Mouse (Mus musculus): ENCODE data around the gene Rpl37. TPM values are rescaled to one million over a fixed set of nuclear protein-coding genes. Genes with fewer than 3 reads are reported as not detected.
"Not testable (repeated sequence)": the region's sequence is repeated elsewhere in the genome, so short reads cannot be mapped to it uniquely, and the experiment has no call there.

Rpl37 gene
- polyA plus RNA-seq, 1 experiment from 2014 or later, result 833 TPM

DNA sequence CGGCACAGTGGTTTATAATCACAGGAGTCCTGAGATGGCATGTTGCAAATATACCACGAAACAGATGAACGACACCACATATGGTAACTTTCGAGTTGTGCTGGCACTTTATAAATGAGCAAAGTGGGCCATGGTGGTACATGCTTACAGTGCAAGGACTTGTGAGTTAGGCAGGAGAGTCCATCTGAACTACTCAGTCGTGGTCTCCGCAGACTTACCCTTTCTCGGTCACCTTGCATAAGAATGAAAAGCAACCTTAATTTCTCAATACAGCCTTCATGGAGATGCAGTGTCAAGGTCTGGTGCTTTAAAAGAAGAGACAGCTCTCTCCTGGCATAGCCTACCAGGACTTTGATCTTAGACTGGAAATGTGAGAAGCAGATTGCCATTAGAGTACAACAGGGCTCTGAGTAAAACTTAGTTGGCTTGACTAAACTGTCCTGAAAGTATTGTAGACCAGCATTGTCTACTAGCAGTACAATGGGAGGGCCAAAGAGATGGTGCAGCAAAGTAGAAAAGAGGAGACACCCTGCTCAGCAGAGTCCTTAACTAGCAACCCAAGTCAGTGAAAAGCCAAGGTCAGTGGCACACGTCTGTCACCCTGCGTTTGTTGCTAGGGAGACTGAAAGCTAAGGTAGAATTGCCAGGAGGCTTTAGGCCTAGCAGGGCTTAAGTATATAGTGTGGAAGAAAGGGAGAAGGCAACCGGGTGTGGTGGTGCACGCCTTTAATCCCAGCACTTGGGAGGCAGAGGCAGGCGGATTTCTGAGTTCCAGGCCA lies 5.3 kb downstream of the Rpl37 start:
- DNase-seq (ENCODE audit: low spot score), result no peak

DNA sequence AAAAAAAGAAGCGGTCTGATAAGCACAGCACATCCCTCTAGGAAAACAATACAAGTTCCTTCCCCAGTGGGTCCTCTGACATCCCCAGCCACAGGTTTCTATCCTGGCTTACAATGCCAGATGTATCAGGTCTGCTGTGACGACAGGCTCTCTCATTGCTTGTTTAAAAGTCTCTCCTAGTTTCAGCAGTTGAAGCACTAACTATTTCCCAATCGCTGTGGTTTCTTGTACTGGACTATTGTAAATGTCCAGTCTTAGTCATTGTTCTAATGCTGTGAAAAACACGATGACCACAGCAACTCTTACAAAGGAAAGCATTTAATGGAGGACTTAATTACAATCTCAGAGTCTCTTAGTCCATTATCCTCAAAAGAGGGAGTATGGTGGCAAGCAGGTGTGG lies 10.0 kb downstream of the Rpl37 start:
- no peak for DNase-seq (ENCODE audit: low spot score)

DNA sequence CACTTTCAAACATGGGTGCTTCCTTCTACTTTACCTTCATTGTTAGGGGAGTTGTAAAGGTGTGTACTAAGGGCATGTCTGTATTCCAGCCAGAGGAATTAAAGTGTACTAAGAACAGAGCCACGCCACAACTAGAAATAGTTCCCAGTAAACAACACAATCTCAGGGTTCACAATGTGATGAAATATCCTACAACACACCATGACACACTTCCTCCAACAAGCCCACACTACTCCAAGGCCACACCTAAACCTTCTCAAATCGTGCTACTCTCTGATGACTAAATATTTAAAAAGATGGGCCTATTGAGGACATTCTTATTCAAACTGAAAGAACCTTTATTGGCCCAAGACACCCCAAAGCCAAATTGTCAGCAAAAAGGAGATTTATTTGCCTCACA lies 11.0 kb downstream of the Rpl37 start:
- no peak for DNase-seq (ENCODE audit: low spot score)

DNA sequence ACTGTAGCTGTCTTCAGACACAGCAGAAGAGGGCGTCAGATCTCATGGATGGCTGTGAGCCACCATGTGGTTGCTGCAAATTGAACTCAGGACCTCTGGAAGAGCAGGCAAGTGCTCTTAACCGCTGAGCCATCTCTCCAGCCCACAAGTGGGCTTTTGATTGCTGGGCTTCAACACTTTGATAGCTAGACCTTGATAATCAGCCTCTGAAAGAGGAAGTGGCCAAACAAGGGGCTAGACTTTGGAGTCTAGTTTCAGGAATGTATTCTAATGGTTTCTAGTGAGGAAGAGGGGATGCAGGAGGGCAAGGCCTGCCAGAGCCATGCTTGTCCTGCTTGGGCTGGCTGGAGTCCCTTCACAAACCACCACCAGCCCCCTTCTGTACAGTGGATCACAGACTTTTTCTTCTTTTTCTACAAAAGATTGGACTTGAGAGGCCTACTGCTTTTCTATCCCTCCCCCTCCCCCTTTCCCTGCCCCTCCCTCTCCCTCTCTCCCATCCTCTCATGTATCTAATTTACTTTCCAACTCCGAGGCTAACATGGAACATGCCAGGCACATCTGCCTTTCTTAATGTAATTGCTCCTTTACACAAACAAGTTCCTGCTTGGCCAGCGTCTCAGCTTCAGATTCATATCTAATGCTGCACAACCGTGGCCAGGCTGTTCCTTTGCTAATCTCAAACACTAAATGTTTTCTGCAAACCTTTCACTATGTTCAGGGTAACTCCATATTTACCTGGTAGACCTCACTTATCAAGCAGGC lies 11.9 kb downstream of the Rpl37 start:
- DNase-seq (ENCODE audit: low spot score), result no peak

DNA sequence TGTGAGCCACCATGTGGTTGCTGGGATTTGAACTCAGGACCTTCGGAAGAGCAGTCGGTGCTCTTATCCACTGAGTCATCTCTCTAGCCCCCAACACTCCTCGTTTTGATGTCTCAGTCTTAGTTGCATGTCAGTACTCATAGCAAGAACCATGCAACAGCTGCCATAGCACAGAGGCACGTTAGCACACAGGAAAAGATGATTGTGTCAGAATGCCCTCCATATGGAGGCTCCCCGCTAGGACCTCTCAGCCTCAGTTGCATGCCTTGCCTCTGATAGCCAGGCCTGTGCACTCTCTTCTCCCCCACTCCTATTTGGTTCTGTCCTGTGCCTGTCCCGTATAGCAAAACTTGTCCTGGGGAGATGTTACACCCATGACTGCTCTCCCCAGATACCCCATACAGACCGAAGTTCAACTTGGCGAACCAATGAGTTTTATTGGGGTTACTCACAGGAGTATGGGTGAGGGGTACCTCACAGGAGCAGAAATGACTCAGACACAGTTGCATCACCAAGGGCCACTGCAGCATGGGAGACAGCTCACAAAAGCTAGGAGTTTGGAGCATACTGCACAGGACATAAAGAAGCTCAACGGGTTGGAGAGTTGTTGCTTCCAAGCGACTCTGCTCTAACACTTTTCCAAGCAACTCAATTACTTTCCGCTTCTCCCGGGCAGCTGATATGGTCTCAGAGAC lies 12.8 kb downstream of the Rpl37 start:
- DNase-seq (ENCODE audit: low spot score), result no peak

DNA sequence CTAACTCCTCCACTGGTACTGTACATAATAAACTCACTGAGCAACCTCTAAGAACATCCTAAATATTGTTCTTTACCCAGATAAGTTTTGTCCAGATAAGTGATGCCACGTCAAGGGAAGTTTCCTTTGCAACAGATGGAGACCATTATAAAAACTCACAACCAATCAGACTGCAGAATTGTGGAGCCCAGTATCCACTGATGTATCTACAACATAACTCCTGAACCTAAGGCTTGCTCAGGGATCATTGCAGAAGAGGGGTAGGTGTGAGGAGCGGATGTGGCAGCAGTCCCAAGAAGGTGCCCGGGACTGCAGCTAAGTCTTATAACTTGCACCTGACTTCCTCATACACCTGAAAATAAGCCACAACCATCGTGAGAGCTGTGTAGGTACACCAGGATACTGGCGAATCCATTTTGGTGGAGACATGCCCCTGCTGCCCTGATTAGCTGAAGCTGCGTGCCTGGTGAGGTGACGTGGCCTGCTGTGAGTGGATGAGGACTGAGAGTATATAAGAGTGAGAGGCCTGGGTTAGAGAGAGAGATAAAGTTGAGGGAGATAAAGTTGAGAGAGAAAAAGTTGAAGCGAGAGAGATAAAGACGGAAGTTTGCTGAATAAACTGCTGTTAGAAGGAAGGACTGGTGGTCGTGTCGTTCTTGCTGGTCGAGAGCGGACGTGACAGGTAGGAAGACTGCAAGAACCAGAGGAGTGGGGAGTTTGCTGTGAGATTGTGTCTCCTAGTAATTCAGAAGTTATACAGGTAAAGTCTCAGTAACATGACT lies 14.6 kb downstream of the Rpl37 start:
- not testable (repeated sequence) for DNase-seq (ENCODE audit: low spot score)

DNA sequence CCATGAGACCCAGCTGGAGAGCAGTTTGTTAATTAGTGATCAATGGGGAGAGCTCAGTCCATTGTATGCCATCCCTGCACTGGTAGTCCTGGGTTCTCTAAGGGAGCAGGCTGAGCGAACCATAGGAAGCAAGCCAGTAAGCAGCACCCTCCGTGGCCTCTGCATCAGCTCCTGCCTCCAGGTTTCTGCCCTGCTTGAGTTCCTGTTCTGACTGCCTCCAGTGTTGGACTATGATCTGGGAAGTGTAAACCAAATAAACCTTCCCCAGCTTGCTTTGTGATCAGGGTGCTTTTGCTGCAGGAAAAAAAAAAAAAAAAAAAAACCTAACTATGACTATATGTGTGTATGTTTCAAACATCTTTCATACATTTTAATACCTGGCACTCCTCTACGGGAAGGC lies 16.9 kb downstream of the Rpl37 start:
- no peak for DNase-seq (ENCODE audit: low spot score)

DNA sequence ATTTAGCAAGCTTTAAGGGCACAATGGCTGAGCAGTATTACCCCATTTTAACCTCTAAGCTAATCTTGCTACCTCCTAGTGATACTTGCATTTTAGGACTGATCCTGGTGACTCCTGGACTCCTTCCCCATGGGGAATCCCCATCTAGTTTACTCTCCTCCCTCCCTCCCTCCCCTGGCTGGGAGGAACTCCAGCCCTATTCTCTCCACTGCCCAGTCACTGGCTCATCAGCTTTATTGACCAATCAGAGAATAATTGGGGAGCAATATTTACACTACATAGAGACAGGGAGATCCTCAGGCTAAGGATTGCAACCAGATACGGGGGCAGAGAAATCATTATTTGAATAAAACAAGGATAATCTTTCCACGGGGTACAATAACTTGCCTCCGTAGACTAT lies 17.7 kb downstream of the Rpl37 start:
- DNase-seq (ENCODE audit: low spot score), result no peak

DNA sequence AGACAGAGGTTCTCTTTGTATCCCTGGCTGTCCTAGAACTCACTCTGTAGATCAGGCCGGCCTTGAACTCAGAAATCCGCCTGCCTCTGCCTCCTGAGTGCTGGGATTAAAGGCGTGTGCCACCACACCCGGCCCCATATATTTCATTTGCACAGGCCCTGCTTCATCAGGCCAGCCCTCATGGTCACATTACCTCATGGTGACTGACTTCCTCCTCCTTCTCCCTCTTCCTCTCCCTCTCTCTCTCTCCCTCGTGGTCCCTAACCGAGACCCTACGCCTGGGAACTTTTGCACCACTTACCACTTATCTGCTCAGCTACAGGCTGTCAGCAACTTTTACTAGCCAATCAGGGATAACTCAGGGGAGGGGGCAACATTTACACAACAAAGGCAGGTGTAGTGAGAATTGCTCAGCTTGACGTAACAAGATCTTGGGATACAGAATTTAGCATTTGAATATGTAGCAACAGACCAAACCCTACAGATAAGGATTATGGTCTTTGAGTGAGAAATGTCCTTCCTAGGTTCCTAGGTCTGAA lies 18.6 kb downstream of the Rpl37 start:
- DNase-seq (ENCODE audit: low spot score), result no peak

DNA sequence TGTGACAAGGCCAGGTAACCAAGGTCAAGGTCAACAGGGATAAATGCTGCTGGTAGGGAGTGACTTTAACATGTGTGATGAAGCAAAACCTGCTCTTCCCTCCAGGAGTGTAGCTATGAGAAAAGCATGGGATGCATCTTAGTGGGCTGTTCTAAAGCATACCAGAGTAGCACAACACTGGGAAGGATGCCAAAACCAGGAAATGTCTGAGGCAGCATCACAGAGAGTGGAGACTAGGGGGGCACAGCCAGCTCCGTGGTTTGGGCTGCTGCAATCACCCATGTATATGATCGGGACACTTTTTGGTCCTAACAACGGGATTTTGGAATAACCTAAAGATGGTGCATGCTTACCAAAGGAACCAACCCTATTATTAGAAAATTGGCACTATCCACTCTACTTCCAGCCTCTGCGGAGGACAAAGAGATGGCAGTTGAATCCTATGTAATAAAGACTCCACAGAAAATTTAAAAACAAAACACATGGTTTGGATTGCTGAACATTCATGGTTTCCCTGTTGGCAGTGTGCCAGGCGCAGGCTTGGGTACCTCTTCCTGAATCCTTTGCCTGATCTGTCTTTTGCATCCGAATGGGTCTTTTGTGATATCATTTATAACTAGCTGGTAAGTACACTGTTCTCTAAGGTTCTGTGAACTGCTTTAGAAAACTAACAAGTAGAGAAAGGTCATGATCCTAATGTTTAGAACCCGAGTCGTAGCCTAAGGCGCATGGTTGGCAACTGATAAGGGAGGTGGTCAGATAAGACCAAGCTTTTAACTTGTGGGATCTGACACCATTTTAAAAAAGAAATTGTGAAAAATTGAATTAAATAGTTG lies 21.8 kb downstream of the Rpl37 start:
- DNase-seq (ENCODE audit: low spot score), result no peak

DNA sequence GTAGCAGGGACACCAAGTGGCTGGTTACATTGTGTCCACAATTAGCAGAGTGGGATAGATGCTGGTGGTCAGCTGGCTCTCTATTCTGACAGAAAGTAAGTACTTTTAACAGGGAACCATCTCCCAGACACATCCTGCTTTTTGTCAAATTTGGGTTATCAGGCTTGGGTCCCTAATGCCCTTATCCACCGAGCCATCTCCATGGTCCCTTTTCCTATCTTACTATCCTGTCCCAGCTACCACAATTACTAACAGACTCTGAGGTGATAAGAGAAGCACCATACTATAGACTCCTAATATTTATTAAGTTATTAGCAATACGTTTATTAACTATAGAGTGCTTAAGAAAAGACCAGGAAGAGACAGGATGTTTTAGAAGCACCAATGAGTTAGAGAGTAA lies 22.9 kb downstream of the Rpl37 start:
- DNase-seq (ENCODE audit: low spot score), result no peak

DNA sequence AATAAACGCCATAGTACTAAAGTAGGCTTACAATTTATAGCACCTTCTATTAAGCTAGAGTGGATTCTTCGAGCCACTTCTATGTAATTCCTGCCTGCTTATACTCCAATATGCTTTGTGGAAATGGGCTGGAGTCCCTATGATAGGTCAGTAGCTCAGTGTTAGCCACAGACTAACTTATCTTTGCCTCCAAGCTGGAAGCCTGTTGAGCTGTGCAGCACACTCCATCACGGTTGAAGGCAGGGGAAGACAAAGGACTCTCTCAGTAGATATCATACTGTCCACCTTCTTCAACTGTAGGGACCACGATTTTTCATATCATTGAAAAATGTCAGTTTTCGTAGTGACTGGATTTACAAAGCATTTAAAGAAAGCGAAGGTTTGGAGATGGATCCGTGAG lies 23.4 kb downstream of the Rpl37 start:
- DNase-seq (ENCODE audit: low spot score), result no peak

DNA sequence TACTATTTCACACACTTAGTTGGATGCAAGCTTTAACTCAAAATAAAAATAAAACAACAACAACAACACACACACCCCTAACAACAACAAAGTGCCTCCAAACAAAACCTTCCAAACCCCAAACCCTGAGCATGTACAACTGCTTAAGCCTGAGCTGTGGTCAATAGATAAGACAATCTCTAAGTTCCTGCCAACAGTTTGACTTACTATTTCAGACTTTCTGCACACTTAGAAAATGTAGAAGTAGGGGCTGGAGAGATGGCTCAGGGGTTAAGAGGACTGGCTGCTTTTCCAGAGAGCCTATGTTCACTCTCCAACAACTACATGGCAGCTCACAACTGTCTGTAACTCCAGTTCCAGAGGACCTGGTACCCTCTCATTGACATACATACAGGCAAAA lies 23.9 kb downstream of the Rpl37 start:
- DNase-seq (ENCODE audit: low spot score), result no peak

DNA sequence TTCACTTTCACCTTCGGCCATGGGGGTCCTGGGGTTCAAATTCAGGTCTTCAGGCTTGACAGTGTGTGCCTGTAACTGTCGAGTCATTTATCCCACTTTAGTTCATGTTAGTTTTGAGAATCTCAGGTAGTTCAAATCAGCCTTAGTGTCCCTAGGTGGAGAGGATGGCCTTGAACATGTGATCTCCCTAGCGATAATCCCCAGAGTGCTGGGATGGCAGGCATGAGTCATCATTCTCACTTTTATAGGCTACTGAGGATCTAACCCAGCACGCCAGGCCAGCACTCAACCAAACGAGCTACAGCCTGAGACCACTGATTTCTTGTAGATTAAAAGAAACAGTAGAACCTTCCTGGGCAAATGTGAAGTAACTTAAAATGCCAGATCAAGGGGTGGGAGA lies 25.6 kb downstream of the Rpl37 start:
- no peak for DNase-seq (ENCODE audit: low spot score)

DNA sequence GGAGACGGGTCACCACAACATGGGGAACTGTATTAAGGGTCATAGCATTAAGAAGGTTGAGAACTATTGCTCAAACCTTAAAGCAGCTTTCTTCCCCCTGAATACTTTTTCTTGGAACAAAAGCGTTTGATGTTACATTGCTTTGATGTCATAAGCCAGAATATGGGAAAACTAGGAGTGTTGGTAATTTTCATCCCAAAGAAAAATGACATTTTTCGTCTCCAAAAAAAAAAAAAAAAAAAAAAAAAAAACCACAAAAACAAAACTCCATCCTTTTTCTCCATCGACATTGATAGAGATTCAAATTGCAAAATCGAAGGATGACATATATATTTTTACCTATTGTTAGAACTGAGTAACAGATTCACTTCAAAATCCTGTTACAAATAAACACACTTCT lies 26.3 kb downstream of the Rpl37 start:
- DNase-seq (ENCODE audit: low spot score), result no peak

DNA sequence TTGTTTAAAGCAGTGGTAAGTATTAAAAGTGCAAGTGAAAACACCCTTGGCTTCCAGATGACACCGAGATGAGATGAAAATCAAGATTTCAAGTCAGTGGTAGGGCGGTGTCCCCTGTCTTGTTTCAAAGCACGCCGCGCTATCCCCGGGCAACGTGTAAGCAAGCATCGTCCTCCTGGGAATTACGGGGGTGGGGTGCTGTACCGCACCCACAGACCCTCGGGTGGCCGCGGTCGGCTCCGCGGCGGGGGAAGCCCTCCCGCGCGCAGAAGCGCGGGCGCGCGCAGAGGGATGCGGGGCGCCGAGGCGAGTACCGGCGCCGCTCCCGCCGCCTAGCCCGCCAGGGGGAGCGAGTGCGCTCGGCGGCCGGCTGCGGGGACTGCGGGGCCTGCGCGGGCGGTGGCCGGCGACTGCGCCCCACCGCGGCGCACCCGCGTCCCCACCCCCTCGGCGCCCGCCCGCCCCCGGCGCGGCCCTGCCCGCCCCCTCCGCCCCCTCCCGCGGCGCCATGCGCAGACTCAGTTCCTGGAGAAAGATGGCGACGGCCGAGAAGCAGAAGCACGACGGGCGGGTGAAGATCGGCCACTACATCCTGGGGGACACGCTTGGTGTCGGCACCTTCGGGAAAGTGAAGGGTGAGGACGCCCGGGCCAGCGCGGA lies 27.0 kb downstream of the Rpl37 start, which contains the start of gene Prkaa1:
TSS of gene Prkaa1 (plus strand) at position 501 of the 660 bp plus-strand sequence.
- DNase-seq (ENCODE audit: low spot score), result peak; percentile 62

DNA sequence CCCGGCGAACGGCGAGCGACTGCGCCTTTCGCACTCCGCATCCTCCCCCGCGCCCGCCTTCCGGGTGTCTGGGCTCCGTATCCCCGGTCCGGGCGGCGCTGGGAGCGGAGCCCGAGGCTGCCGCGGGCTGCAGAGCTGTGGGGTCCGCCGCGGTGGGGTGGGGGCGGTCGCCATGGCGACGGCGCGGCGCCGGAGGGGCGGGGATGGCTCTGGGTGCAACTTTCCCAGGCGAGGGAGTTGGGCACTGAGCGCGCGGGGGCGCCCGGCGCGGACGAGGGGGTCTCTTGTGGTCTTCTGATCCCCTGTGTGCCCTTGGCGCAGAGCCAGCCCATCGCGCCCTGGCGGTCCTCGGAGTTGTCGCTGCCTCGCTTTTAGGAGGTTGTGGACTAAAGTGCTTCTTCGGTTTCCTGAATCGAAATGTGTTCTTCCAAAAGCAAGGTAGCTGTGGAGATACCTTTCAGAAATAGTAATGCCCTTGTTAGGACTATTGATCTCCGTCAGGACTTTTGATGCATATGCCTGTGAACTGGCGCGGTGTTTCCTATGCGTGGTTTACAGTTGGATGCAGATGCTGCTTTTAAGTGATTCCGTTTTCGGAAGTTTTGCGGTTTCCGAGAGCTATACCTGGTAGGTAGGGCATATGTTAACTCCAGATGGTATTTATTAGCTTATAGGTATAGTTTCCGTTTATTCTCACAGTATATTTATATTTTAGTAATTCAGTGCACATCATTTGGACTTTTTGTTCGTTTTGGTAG lies 27.8 kb downstream of the Rpl37 start:
- peak; percentile 55 for DNase-seq (ENCODE audit: low spot score)

DNA sequence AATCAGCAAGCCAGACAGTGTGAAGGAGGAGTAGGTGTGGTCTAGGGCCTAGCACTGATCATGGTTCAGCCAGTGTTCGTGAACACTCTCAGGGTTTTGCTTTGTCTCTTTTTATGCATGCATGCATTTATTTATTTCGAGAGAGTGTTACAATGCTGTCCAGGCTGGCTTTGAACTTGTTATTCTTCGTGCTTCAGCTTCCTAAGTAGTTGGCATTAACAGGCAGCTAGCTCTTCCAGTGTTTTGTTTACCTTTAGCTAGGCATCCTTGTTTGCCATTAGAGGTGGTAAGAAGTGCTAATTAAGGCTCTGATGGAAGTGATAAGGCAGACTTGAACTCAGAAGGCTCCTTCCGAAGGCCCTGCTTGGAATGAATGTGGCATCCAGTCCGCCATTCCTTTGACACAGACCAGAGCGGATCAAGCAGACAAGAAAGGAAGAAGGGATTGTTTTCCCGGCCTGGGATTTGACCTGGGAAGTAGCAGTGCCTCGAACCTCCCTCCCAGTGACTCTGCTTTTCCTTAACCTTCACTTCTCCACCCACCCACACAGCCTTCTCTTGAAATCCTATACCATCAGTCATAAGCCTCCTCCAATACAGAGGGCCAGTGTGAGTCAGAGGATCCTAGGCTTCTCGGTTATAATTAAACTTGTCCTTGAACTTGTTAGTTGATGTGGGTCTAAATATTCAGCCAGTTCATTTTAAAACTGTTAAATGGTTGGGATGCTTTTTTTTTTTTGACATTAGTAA lies 28.9 kb downstream of the Rpl37 start:
- DNase-seq (ENCODE audit: low spot score), result no peak
